Mouse (Mus musculus): Measurements from ENCODE around the gene Nwd1. TPM values are rescaled to one million over a fixed set of nuclear protein-coding genes. Genes with fewer than 3 reads are reported as not detected.

Nwd1 gene
- total RNA-seq (2023): 0.31 TPM

DNA sequence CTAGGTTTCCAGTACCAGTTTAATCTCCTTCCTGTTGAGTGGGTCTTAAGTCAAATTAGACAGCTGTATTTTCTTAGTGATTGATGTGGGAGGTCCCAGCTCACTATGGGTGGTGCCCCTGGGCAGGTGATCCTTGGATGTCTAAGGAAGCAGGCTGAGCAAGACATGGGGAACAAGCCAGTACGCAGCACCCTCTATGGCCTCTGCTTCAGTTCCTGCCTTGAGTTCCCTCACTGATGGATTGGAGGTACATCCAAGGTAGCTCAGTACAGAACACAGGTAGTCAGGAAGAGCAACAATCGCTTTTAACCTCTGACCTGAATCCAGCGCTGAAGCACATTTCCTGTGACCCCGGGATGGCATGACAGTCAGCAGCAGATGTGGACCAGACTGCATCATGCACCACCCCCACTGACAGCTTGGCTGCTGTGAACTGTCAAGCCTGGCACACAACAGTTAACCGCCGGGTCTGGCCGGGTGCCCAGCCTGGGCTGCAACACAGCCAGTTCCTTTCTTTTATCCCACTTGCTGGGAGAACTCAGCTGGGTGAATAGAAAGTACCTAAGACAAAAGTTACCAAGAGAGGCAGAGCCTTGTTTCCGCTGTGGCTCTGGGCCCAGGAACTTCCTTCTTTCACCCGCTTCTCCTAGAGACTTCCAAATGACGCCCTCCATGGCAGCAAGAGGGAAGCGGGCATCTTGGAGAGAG is at the start of gene Nwd1:
Gene Nwd1 (plus strand): TSS at position 652 of the 708 bp plus-strand sequence.

DNA sequence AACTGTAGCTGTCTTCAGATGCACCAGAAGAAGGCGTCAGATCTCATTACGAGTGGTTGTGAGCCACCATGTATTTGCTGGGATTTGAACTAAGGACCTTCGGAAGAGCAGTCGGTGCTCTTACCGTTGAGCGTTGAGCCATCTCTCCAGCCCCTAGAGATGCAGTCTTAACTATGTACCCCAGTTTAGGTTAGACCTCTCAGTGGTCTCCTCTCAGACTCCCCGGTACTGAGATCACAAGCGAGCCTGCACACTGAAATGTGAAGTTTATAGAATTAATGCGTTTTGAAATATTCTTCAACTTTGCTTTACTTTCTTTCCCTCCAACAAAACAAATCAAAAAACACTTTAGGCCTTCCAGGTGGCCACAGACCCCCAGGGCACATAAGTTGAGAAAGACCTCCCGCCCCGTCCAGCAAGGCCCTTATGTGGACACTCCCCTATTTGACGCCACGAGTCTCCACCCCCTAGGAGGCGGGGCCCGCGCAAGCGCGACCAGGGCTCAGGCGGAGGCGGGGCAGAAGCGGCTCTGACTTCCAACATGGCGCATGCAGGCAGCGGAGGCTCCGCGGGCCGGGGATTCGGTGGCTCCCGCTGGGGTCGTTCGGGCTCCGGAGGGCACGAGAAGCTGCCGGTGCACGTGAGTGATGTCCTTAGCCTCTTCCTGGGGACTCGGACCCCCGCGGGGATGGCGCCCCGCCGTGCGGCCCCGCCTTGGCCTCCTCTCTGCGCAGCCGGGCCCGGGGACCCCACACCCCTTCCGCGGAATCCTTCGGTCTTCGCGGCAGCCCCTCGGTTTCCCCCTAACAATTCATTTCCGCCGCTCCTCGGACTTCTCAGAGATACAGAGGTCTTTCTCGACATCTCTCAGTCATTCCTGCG is 76.5 kb downstream of the Nwd1 start, which contains the start of gene Sin3b:
Gene Sin3b (plus strand): TSS at position 517 of the 882 bp plus-strand sequence.

DNA sequence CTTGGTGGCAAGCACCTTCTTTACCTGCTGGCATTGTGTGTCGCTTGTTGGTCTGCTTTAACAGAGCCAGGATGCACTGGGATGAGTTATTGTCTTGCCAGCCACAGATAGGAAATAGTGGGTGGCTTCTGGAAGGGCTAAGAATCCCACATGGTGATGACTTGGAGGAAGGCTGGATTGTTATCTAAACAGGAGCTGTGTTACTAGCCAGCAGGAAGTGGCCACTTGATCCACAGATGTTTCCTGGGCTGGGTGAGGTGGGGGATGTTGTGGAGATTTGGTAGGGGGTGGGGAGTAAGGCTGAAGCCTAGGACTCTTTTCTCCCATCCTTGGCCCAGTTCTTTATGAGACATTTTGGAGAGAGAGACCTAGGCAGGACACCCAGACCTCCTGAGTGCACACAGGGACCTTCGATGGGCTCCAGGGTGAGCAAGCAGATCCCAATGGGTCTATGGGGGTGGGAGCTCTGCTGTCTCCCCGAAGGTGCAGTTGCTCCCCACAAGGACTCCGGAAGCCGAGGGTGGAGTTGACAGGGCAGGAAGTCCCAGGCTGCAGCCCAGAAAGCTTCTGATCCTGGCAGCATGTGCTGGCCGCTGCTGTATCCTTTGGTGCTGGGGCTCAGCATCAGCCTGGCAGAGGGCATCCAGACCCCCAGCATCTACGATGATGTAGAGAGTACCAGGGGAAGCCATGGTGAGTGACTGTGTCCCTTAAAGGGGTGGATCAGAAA is 115.0 kb downstream of the Nwd1 start, which contains the start of gene F2rl3:
Gene F2rl3 (plus strand): TSS at position 559 of the 730 bp plus-strand sequence.

Other genes with a start within 250 kb of the Nwd1 start
- 101 TPM for gene Eps15l1, start 225.3 kb upstream of the Nwd1 start, total RNA-seq (2023)
- 0.77 TPM for gene Calr3, start 202.8 kb upstream of the Nwd1 start, total RNA-seq (2023)
- 3.4 TPM for gene 1700030K09Rik, start 202.8 kb upstream of the Nwd1 start, total RNA-seq (2023)
- gene Cherp, start 171.5 kb upstream of the Nwd1 start, total RNA-seq (2023): 103 TPM
- gene Slc35e1, start 154.1 kb upstream of the Nwd1 start, total RNA-seq (2023): 45.4 TPM
- 21.3 TPM for gene Med26, start 98.4 kb upstream of the Nwd1 start, total RNA-seq (2023)
- gene Smim7, start 75.6 kb upstream of the Nwd1 start, total RNA-seq (2023): 120 TPM
- 1.5 TPM for gene Tmem38a, start 74.7 kb upstream of the Nwd1 start, total RNA-seq (2023)
- 127 TPM for gene Sin3b, start 76.6 kb downstream of the Nwd1 start, total RNA-seq (2023)
- 4.9 TPM for gene F2rl3, start 115.2 kb downstream of the Nwd1 start, total RNA-seq (2023)